Mouse (Mus musculus) cerebellum, postnatal 4 days (tissue): ENCODE data around the gene Vmn1r191.
"Not testable (repeated sequence)": the region's sequence is repeated elsewhere in the genome, so short reads cannot be mapped to it uniquely, and the experiment has no call there.

Experiments
- DNase-seq, 2 experiments: peaks; one replicate each; pipeline ENCODE4 v3.0.0; 2022; ENCODE audit warnings: low spot score in 2 of 2, mixed read lengths in 1 of 2

The Vmn1r191 gene

GRCm38 (mm10) chr13:22183869-22184268 is at the start of gene Vmn1r191:
Gene Vmn1r191, minus strand, starts transcription at chr13:22183969.
- no peak for DNase-seq

GRCm38 (mm10) chr13:22223060-22223459 is 39.3 kb upstream of the Vmn1r191 start, which contains the start of gene Vmn1r193:
Gene Vmn1r193, minus strand, starts transcription at chr13:22223160.
- DNase-seq: not testable (repeated sequence)

DNA sequence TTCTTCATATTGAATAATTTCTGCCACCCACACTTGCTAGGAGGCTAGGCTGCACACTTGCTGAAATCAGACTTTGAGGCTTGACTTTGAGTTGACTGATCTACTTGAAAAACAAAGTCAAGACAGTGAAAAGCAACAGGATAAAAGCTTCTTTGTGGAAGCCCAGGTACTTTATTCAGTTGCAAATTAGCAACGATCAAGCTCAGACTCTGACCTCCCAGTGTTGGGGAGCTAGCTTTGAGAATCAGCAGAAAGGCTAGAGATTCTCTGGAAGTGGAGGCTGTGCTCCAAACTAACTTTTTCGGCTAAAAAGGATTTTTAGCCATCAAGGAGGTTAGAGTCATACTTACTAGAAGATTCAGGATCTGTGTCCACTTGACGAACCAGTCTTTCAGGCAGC is 9.0 kb upstream of the Vmn1r191 start:
- not testable (repeated sequence) for DNase-seq

- DNase-seq: no peak
Observed at GRCm38 (mm10) chr13:22191041-22191440, 7.3 kb upstream of the Vmn1r191 start, which contains the start of gene Vmn1r192. Gene Vmn1r192, minus strand, starts transcription at chr13:22191141.

- DNase-seq: no peak
Observed at GRCm38 (mm10) chr13:22190385-22190784, 6.6 kb upstream of the Vmn1r191 start.

GRCm38 (mm10) chr13:22189313-22189712 is 5.5 kb upstream of the Vmn1r191 start:
- DNase-seq: no peak

GRCm38 (mm10) chr13:22168416-22168815 is 15.4 kb downstream of the Vmn1r191 start:
- DNase-seq: no peak

DNA sequence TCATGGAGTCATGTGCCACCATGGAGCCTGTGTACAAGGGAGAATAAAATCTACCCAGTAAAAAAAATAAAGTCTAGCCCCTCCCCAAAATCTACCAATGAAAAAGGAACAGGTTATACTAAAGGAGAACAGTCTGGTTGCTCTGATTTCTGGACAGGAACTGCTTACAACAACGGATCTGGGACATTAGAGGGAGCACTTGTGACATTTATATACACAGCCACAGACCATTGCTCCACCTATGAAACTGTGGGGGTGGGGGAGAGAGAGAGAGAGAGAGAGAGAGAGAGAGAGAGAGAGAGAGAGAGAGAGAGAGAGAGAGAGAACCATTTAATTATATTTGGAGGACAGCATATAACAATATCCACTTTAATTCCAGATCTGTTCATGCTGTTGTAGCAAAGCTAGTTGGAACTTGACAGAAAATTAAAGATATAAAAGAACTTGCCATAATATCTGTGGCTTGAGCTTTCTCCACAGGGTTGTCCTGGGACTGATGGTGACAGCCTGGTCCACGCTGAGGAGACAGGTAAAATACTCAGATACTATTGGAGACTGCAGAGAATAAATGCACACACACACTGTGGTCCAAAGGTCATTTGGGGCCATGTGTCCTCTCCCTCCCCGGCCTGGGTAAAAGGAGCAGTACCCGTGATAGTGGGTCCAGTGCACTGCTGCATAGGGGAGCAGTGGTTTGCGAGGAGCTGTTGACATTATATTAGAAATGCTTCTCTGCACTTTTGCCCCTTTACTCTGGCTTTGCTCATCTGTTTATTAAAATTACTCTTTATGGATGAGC is 47.1 kb downstream of the Vmn1r191 start:
- not testable (repeated sequence) for DNase-seq
